Mouse (Mus musculus) lung, adult 2 months (tissue): ENCODE measurements at regions not wholly inside any gene's neighbourhood (a gene's known extent, or its start where the extent isn't known, plus 50 kb on each side); places are given as distances from the start of the nearest gene placed in this dataset.
"Not testable (repeated sequence)": the region's sequence is repeated elsewhere in the genome, so short reads cannot be mapped to it uniquely, and the experiment has no call there.

Source experiments
- CTCF ChIP-seq: fragments of 200-500 bp; IDR thresholded peaks from 2 replicates; pipeline ENCODE4 v1.5.1; 2011; ENCODE audit warnings: mild to moderate bottlenecking, low read length, control low read depth; ENCODE audit not compliant: insufficient read depth
- POLR2A ChIP-seq: fragments of 200-500 bp; IDR thresholded peaks from 2 replicates; pipeline ENCODE4 v1.6.1; 2011; ENCODE audit warnings: low read depth, mild to moderate bottlenecking, control low read depth, low read length, borderline replicate concordance; ENCODE audit errors: extremely low read depth

DNA sequence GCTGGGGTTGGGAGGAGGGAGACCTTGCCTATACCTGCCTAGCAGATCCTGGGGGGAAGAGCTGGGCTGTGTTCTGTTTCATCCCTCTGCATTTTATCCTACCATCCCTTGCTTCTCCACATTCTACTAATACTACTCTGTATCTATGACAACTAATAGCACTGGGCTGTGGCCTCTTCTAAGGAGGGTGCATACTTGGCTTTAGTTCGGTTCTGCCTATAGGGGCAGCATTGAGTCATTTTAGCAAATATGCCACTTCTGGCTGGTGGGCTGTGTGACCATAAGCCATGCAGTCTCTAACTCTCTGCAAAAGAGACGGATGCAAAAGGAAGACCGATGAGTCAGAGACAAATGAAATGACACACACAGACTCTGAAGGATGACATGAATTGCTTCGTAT, 66.2 kb upstream of the Col1a1 start:
- TF ChIP-seq POLR2A, CTCF: not testable (repeated sequence)
